Mouse (Mus musculus): ENCODE data around the gene Gm20517.

DNA sequence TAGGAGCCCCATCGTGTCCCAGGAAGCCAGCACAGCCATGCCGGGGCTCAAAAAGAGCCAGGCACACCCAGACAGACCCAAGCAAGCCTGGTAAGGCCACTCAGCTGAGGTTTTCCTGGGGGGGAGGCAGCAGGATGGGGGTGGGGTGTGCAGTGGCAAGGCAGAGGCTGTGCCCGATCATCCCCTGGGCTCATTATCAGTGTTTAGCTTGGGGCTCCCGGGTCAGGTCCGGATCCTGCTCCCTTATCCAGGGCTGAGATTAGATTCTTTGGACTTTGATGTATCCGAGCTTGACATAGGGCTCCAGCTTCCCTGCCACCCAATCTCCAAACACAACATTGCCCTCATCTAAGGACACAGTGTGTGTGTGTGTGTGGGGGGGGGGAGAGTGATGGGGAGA is 100.5 kb downstream of the Gm20517 start:
- TF ChIP-seq CTCF (IDR thresholded peaks at IDR 0.05; ENCODE audit: low read depth) (no peak), EP300 (IDR thresholded peaks at IDR 0.05; ENCODE audit: low read depth) (no peak)

All from liver, embryonic 14.5 days (tissue).